Mouse (Mus musculus): ENCODE data around the gene Baz2b.
"Not testable (repeated sequence)": the region's sequence is repeated elsewhere in the genome, so short reads cannot be mapped to it uniquely, and the experiment has no call there.

The Baz2b gene

GRCm38 (mm10) chr2:60096625-60097024 is 113.0 kb downstream of the Baz2b start:
- DNase-seq (ENCODE audit: extremely low spot score, low read depth, low spot score) = no peak

GRCm38 (mm10) chr2:60090280-60090679 is 119.4 kb downstream of the Baz2b start:
- no peak for DNase-seq (ENCODE audit: extremely low spot score, low read depth, low spot score)

- no peak for DNase-seq (ENCODE audit: extremely low spot score, low read depth, low spot score)
Observed at GRCm38 (mm10) chr2:60089528-60090247, 120.0 kb downstream of the Baz2b start.

GRCm38 (mm10) chr2:60088785-60089527 is 120.7 kb downstream of the Baz2b start:
- no peak for DNase-seq (ENCODE audit: extremely low spot score, low read depth, low spot score)

- DNase-seq (ENCODE audit: extremely low spot score, low read depth, low spot score) = no peak
Observed at GRCm38 (mm10) chr2:60086197-60086903, 123.3 kb downstream of the Baz2b start.

- no peak for DNase-seq (ENCODE audit: extremely low spot score, low read depth, low spot score)
Observed at GRCm38 (mm10) chr2:60084823-60085222, 124.8 kb downstream of the Baz2b start.

GRCm38 (mm10) chr2:60082984-60083636 is 126.5 kb downstream of the Baz2b start:
- DNase-seq (ENCODE audit: extremely low spot score, low read depth, low spot score) = no peak

GRCm38 (mm10) chr2:60082225-60082624 is 127.4 kb downstream of the Baz2b start:
- DNase-seq (ENCODE audit: extremely low spot score, low read depth, low spot score) = no peak

- DNase-seq (ENCODE audit: extremely low spot score, low read depth, low spot score) = peak; percentile 31
Observed at GRCm38 (mm10) chr2:60080831-60081230, 128.8 kb downstream of the Baz2b start.

- DNase-seq (ENCODE audit: extremely low spot score, low read depth, low spot score) = no peak
Observed at GRCm38 (mm10) chr2:60077631-60078030, 132.0 kb downstream of the Baz2b start.

- DNase-seq (ENCODE audit: extremely low spot score, low read depth, low spot score) = no peak
Observed at GRCm38 (mm10) chr2:60076800-60077199, 132.8 kb downstream of the Baz2b start.

GRCm38 (mm10) chr2:60076025-60076424 is 133.6 kb downstream of the Baz2b start:
- no peak for DNase-seq (ENCODE audit: extremely low spot score, low read depth, low spot score)

- not testable (repeated sequence) for DNase-seq (ENCODE audit: extremely low spot score, low read depth, low spot score)
Observed at GRCm38 (mm10) chr2:60073798-60074197, 135.8 kb downstream of the Baz2b start.

- no peak for DNase-seq (ENCODE audit: extremely low spot score, low read depth, low spot score)
Observed at GRCm38 (mm10) chr2:60071813-60072212, 137.8 kb downstream of the Baz2b start.

- no peak for DNase-seq (ENCODE audit: extremely low spot score, low read depth, low spot score)
Observed at GRCm38 (mm10) chr2:60070938-60071337, 138.7 kb downstream of the Baz2b start.

GRCm38 (mm10) chr2:60068468-60068867 is 141.2 kb downstream of the Baz2b start:
- no peak for DNase-seq (ENCODE audit: extremely low spot score, low read depth, low spot score)

- no peak for DNase-seq (ENCODE audit: extremely low spot score, low read depth, low spot score)
Observed at GRCm38 (mm10) chr2:60065415-60065814, 144.2 kb downstream of the Baz2b start.

GRCm38 (mm10) chr2:60060185-60060775 is 149.4 kb downstream of the Baz2b start:
- no peak for DNase-seq (ENCODE audit: extremely low spot score, low read depth, low spot score)

- DNase-seq (ENCODE audit: extremely low spot score, low read depth, low spot score) = no peak
Observed at GRCm38 (mm10) chr2:60059300-60059699, 150.3 kb downstream of the Baz2b start.

- DNase-seq (ENCODE audit: extremely low spot score, low read depth, low spot score) = no peak
Observed at GRCm38 (mm10) chr2:60056043-60056442, 153.6 kb downstream of the Baz2b start.
